7 mouse cellular contexts compared by ENCODE assay signal in the genomic region with DNA sequence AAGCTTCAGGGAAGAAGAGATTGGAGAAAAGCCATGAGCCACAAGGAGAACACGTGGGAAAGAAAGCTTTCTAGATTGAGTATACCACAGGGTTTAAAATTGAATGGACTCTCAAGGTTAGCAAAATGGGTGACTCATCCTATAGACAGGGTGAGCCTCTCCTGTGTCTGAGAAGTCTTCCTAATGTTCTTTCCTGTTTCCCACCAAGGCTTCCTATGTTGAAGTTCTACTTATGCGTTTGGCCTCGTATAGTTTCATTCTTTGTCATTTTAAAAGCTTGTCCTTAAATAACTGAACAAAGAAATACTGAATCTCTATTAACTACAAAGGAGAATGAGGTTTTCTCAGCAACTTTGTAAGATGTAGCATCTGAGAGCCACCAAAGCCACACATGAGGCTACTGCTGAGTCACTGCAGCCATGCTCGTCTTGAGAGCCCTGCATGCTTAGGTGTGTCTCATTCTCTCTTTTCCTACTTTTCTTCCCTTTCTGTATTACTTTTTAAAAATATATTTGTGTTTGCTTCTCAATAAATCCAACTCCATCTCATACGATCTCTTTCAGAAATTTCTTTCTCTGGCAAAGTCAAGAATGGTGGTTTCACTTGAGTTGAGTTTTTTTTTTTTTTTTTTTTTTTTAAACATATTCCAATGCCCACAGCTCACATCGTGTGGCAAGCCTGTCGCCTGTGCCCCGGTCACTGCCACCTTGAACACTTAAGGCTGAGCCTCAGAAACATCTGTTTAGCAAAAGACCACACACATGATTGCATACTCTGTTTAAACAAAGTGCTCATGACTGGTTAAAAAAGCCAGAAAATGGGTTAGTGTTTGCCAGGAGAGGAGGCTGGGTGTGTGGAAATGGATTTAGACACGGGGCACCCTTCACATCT. TPM values are rescaled to one million over a fixed set of nuclear protein-coding genes. Genes with fewer than 3 reads are reported as not detected.
DNase-seq lines count a peak whose midpoint lies in the region; ATAC-seq and TF ChIP-seq lines count a peak whose summit lies in the region.

No protein-coding gene starts in this region.

- 0 out of 2 replicates have a peak overlapping the region, but pooled peaks have one; percentile 58 for H3K9ac ChIP-seq in limb, embryonic 13.5 days

- peak overlapping the region; percentile 63 for H3K4me2 ChIP-seq in limb, embryonic 13.5 days (replicated peaks)

- TF ChIP-seq POLR2A in olfactory bulb, adult 2 months (IDR thresholded peaks at IDR 0.05; ENCODE audit: insufficient read depth, low read depth, low read length): no peak

- peak overlapping the region; percentile 65 for H3K27ac ChIP-seq in limb, embryonic 13.5 days
- peak overlapping the region; percentile 11; the same call in 1 of the 2 replicates for H3K27ac ChIP-seq in olfactory bulb, adult 2 months (ENCODE audit: insufficient read depth, low read depth, low read length)

- no peaks in the 10 kb centered on the region for H3K36me3 ChIP-seq in erythroblast, embryonic 14.5 days (ENCODE audit: control insufficient read depth)
- no peaks in the 10 kb centered on the region for H3K36me3 ChIP-seq in limb, embryonic 13.5 days

- H3K4me3 ChIP-seq in erythroblast, embryonic 14.5 days (replicated peaks): peak overlapping the region; percentile 72
- H3K4me3 ChIP-seq in limb, embryonic 13.5 days: peak overlapping the region; percentile 42
- peak overlapping the region; percentile 45 for H3K4me3 ChIP-seq in olfactory bulb, adult 2 months (ENCODE audit: insufficient read depth, low read depth, low read length)

- no peaks in the 10 kb centered on the region for H3K9me3 ChIP-seq in erythroblast, embryonic 14.5 days (ENCODE audit: control insufficient read depth, low read length)
- H3K9me3 ChIP-seq in limb, embryonic 13.5 days: no peaks in the 10 kb centered on the region

- ATAC-seq in limb, embryonic 13.5 days (ENCODE audit: low FRiP score, low read depth): no peak

- peaks cover 42% of the 10 kb centered on the region for H3K4me1 ChIP-seq in erythroblast, embryonic 14.5 days (ENCODE audit: control insufficient read depth)
- peaks cover 7% of the 10 kb centered on the region; the same call in 1 of the 2 replicates for H3K4me1 ChIP-seq in limb, embryonic 13.5 days
- H3K4me1 ChIP-seq in olfactory bulb, adult 2 months (ENCODE audit: control insufficient read depth, insufficient read depth, low read length): peaks cover 3% of the 10 kb centered on the region

- DNase-seq in 3T3-L1 (ENCODE audit: low read depth, low spot score): peak; percentile 61
- DNase-seq in CD4-positive helper T cell, adult 2 months (ENCODE audit: low read depth, low spot score): peak; percentile 50
- DNase-seq in gastrocnemius, adult 8-10 months (ENCODE audit: low spot score in 2 of 2): no peak
- no peak for DNase-seq in kidney, postnatal 4 days

- no peak for TF ChIP-seq CTCF in olfactory bulb, adult 2 months (IDR thresholded peaks at IDR 0.05; ENCODE audit: insufficient read depth, low read depth, low read length)

- WGBS in limb, embryonic 13.5 days: 57% methylated on average over 9 of the region's 9 CpGs
- 54% methylated on average over 9 of the region's 9 CpGs for WGBS in olfactory bulb, adult 2 months

- no peaks in the 10 kb centered on the region for H3K27me3 ChIP-seq in erythroblast, embryonic 14.5 days (ENCODE audit: control insufficient read depth)
- H3K27me3 ChIP-seq in limb, embryonic 13.5 days: no peaks in the 10 kb centered on the region

RNA-seq across cellular contexts. Expression of gene Serpinb9, which starts 0.7 kb away (rescaled TPM):
- 0.01 TPM in 1 of 2 replicates, not detected in the other for polyA plus RNA-seq in erythroblast, embryonic 14.5 days (2012)
- 3.1 and 3.3 TPM in 2 replicates for polyA plus RNA-seq in limb, embryonic 13.5 days (2015; fragmentation: Nextera tagmentation; extraction: Ambion mirVana)
- not detected in 2 replicates for polyA plus RNA-seq in olfactory bulb, adult 2 months (2012; ENCODE audit: insufficient read depth, insufficient read length, low replicate concordance, missing spikeins)
- total RNA-seq in gastrocnemius, adult 8-10 months (2022): 1 to 10 TPM; 1.5 to 2.5 (median 1.9) TPM

RNA-seq across cellular contexts. Expression of gene Serpinb9b, which starts 23.4 kb away (rescaled TPM):
- not detected in 2 replicates for polyA plus RNA-seq in erythroblast, embryonic 14.5 days (2012)
- polyA plus RNA-seq in limb, embryonic 13.5 days (2015; fragmentation: Nextera tagmentation; extraction: Ambion mirVana): not detected in 2 replicates
- polyA plus RNA-seq in olfactory bulb, adult 2 months (2012; ENCODE audit: insufficient read depth, insufficient read length, low replicate concordance, missing spikeins): not detected in 2 replicates
- total RNA-seq in gastrocnemius, adult 8-10 months (2022): not detected

RNA-seq across cellular contexts. Expression of gene Serpinb6b, which starts 38.8 kb away (rescaled TPM):
- polyA plus RNA-seq in erythroblast, embryonic 14.5 days (2012): 0.07 and 0.09 TPM in 2 replicates
- polyA plus RNA-seq in limb, embryonic 13.5 days (2015; fragmentation: Nextera tagmentation; extraction: Ambion mirVana): 0.86 and 0.92 TPM in 2 replicates
- polyA plus RNA-seq in olfactory bulb, adult 2 months (2012; ENCODE audit: insufficient read depth, insufficient read length, low replicate concordance, missing spikeins): not detected in 2 replicates
- total RNA-seq in gastrocnemius, adult 8-10 months (2022): 1 to 10 TPM; 1.6 to 2.7 (median 2.3) TPM

Comparison
In these comparisons a context has a peak if more than half of its experiments do, and no peak if none do; other contexts are left out.
1. DNase-seq: peak in 3T3-L1 (single experiment) and CD4-positive helper T cell, adult 2 months (single experiment); none in gastrocnemius, adult 8-10 months (0 of 2) and kidney, postnatal 4 days (0 of 2).
2. Peak in every context shown above with its lines, with median percentiles within 50 percentile points of each other: H3K4me3 ChIP-seq.